Mouse (Mus musculus): Measurements from ENCODE around the gene Gm19426. TPM values are rescaled to one million over a fixed set of nuclear protein-coding genes. Genes with fewer than 3 reads are reported as not detected.

Gene Gm19426
- polyA plus RNA-seq (2017; shearing (Covaris generic)): not detected

GRCm38 (mm10) chr2:84743561-84743960, at the start of gene Gm19426:
Gm19426 (minus strand) TSS chr2:84743655.

GRCm38 (mm10) chr2:84775241-84775640, 31.8 kb upstream of the Gm19426 start, which contains the start of gene Serping1:
Serping1 (minus strand) TSS chr2:84775444.

GRCm38 (mm10) chr2:84733579-84734300, 9.7 kb downstream of the Gm19426 start, which contains the start of gene Ypel4:
Ypel4 (plus strand) TSS chr2:84734058.

GRCm38 (mm10) chr2:84727172-84727858, 16.1 kb downstream of the Gm19426 start, which contains the start of gene Clp1:
Clp1 (minus strand) TSS chr2:84727350.

GRCm38 (mm10) chr2:84714811-84715561, 28.5 kb downstream of the Gm19426 start, which contains the start of gene Zdhhc5:
Zdhhc5 (minus strand) TSS chr2:84715180.

Other genes with a start within 250 kb of the Gm19426 start
- 2.3 TPM for gene Ctnnd1, start 92.9 kb downstream of the Gm19426 start, polyA plus RNA-seq (2017; shearing (Covaris generic))
- gene Btbd18, start 84.6 kb downstream of the Gm19426 start, polyA plus RNA-seq (2017; shearing (Covaris generic)): 0.30 TPM
- 102 TPM for gene Selenoh, start 72.9 kb downstream of the Gm19426 start, polyA plus RNA-seq (2017; shearing (Covaris generic))
- gene Gm28635, start 65.6 kb downstream of the Gm19426 start, polyA plus RNA-seq (2017; shearing (Covaris generic)): not detected
- 42.9 TPM for gene Med19, start 65.3 kb downstream of the Gm19426 start, polyA plus RNA-seq (2017; shearing (Covaris generic))
- gene Tmx2, start 64.5 kb downstream of the Gm19426 start, polyA plus RNA-seq (2017; shearing (Covaris generic)): 115 TPM
- gene Zdhhc5, start 28.5 kb downstream of the Gm19426 start, polyA plus RNA-seq (2017; shearing (Covaris generic)): 23.3 TPM
- 69.3 TPM for gene Clp1, start 16.3 kb downstream of the Gm19426 start, polyA plus RNA-seq (2017; shearing (Covaris generic))
- gene Ypel4, start 9.6 kb downstream of the Gm19426 start, polyA plus RNA-seq (2017; shearing (Covaris generic)): 1.2 TPM
- gene Serping1, start 31.8 kb upstream of the Gm19426 start, polyA plus RNA-seq (2017; shearing (Covaris generic)): not detected
- gene Ube2l6, start 55.2 kb upstream of the Gm19426 start, polyA plus RNA-seq (2017; shearing (Covaris generic)): 53.5 TPM
- gene Smtnl1, start 79.0 kb upstream of the Gm19426 start, polyA plus RNA-seq (2017; shearing (Covaris generic)): not detected
- 37.3 TPM for gene Timm10, start 83.3 kb upstream of the Gm19426 start, polyA plus RNA-seq (2017; shearing (Covaris generic))
- gene Slc43a1, start 95.2 kb upstream of the Gm19426 start, polyA plus RNA-seq (2017; shearing (Covaris generic)): 8.3 TPM
- not detected for gene Rtn4rl2, start 143.1 kb upstream of the Gm19426 start, polyA plus RNA-seq (2017; shearing (Covaris generic))
- 9.2 TPM for gene Slc43a3, start 192.9 kb upstream of the Gm19426 start, polyA plus RNA-seq (2017; shearing (Covaris generic))
- gene Prg2, start 236.8 kb upstream of the Gm19426 start, polyA plus RNA-seq (2017; shearing (Covaris generic)): not detected
- 0.61 TPM for gene Prg3, start 244.6 kb upstream of the Gm19426 start, polyA plus RNA-seq (2017; shearing (Covaris generic))